Mouse (Mus musculus) MEL (cell line): Measurements from ENCODE around the gene Scd4. TPM values are rescaled to one million over a fixed set of nuclear protein-coding genes. Genes with fewer than 3 reads are reported as not detected.

Source experiments
- DNase-seq: peaks from one replicate; pipeline ENCODE4 v3.0.0; 2011; ENCODE audit warnings: low read depth, low spot score
- H3K27ac ChIP-seq: 2 replicates; pipeline ENCODE4 v1.5.1; 2012; ENCODE audit warnings: low read depth, mild to moderate bottlenecking, control low read depth, low read length, moderate library complexity; ENCODE audit not compliant: control insufficient read depth
- H3K27me3 ChIP-seq, 2 experiments: fragments of 150-350 bp in 1 of 2; sonication (generic) in 1 of 2; 2 replicates each; pipeline ENCODE4 v1.6.1; 2012; ENCODE audit warnings: low read length in 2 of 2, mild to moderate bottlenecking in 2 of 2, improper control_type of control experiment in 1 of 2, moderate library complexity in 1 of 2; ENCODE audit not compliant: insufficient read depth in 2 of 2, control insufficient read depth in 1 of 2
- H3K36me3 ChIP-seq, 2 experiments: 2 replicates each; pipeline ENCODE4 v1.6.1; 2012 to 2014; ENCODE audit warnings: low read length in 2 of 2, improper control_type of control experiment in 1 of 2, inconsistent platforms in 1 of 2, mild to moderate bottlenecking in 1 of 2; ENCODE audit not compliant: insufficient read depth in 2 of 2, control insufficient read depth in 1 of 2
- H3K4me1 ChIP-seq, 2 experiments: fragments of 150-350 bp in 1 of 2; sonication (generic) in 1 of 2; 2 replicates each; pipeline ENCODE4 v1.6.1; 2012; ENCODE audit warnings: low read length in 2 of 2, improper control_type of control experiment in 1 of 2, mild to moderate bottlenecking in 1 of 2; ENCODE audit not compliant: insufficient read depth in 2 of 2, control insufficient read depth in 1 of 2
- H3K4me3 ChIP-seq, 2 experiments: fragments of 150-350 bp in 1 of 2; sonication (generic) in 1 of 2; 2 replicates each; pipeline ENCODE4 v1.5.1; 2012; ENCODE audit warnings: low read depth in 2 of 2, low read length in 2 of 2, mild to moderate bottlenecking in 2 of 2, moderate library complexity in 2 of 2, control low read depth in 1 of 2, improper control_type of control experiment in 1 of 2; ENCODE audit not compliant: control insufficient read depth in 1 of 2, insufficient read depth in 1 of 2
- H3K79me2 ChIP-seq: 2 replicates; pipeline ENCODE4 v1.6.1; 2012; ENCODE audit warnings: mild to moderate bottlenecking, low read length, moderate library complexity; ENCODE audit not compliant: control insufficient read depth, poor library complexity, insufficient read depth
- H3K9ac ChIP-seq: 2 replicates; pipeline ENCODE4 v1.6.1; 2012; ENCODE audit warnings: low read depth, mild to moderate bottlenecking, control low read depth, low read length, moderate library complexity; ENCODE audit not compliant: control insufficient read depth, poor library complexity, severe bottlenecking
- H3K9me3 ChIP-seq: fragments of 150-350 bp; sonication (generic); replicated peaks from 2 replicates; pipeline ENCODE4 v1.6.1; 2012; ENCODE audit warnings: mild to moderate bottlenecking, low read length, improper control_type of control experiment, moderate library complexity; ENCODE audit not compliant: insufficient read depth
- EP300 ChIP-seq, 2 experiments: IDR thresholded peaks; 2 replicates each; pipeline ENCODE4 v1.6.1; 2011; ENCODE audit warnings: improper control_type of control experiment in 2 of 2, low read length in 2 of 2, low read depth in 1 of 2, mild to moderate bottlenecking in 1 of 2
- ETS1 ChIP-seq: IDR thresholded peaks from 2 replicates; pipeline ENCODE4 v1.6.1; 2012; ENCODE audit warnings: low read depth, mild to moderate bottlenecking, inconsistent platforms, low read length, improper control_type of control experiment, moderate library complexity
- GATA1 ChIP-seq: IDR thresholded peaks from 2 replicates; pipeline ENCODE4 v1.6.1; 2011; ENCODE audit warnings: low read depth, low read length, improper control_type of control experiment
- JUND ChIP-seq: IDR thresholded peaks from 2 replicates; pipeline ENCODE4 v1.6.1; 2011; ENCODE audit warnings: low read depth, mild to moderate bottlenecking, improper control_type of control experiment, low read length
- KAT2A ChIP-seq: conservative IDR thresholded peaks from 2 replicates; pipeline ENCODE4 v1.6.1; 2012; ENCODE audit warnings: low read depth, low read length, improper control_type of control experiment, inconsistent platforms
- MAFK ChIP-seq: IDR thresholded peaks from 2 replicates; pipeline ENCODE4 v1.6.1; 2011; ENCODE audit warnings: low read depth, mild to moderate bottlenecking, low read length, improper control_type of control experiment, borderline replicate concordance
- MAZ ChIP-seq: IDR thresholded peaks from 2 replicates; pipeline ENCODE4 v1.6.1; 2012; ENCODE audit warnings: low read depth, mild to moderate bottlenecking, inconsistent platforms, low read length, improper control_type of control experiment
- MEF2A ChIP-seq: IDR thresholded peaks from 2 replicates; pipeline ENCODE4 v1.6.1; 2014; ENCODE audit warnings: low read depth, mild to moderate bottlenecking, inconsistent platforms, low read length, improper control_type of control experiment; ENCODE audit not compliant: poor library complexity, insufficient replicate concordance, severe bottlenecking; ENCODE audit errors: extremely low read depth
- MXI1 ChIP-seq: IDR thresholded peaks from 2 replicates; pipeline ENCODE4 v1.6.1; 2011; ENCODE audit warnings: mild to moderate bottlenecking, low read depth, low read length, improper control_type of control experiment
- MYB ChIP-seq: IDR thresholded peaks from 2 replicates; pipeline ENCODE4 v1.6.1; 2011; ENCODE audit warnings: mild to moderate bottlenecking, low read depth, low read length, improper control_type of control experiment
- RAD21 ChIP-seq: IDR thresholded peaks from 2 replicates; pipeline ENCODE4 v1.6.1; 2011; ENCODE audit warnings: mild to moderate bottlenecking, low read depth, low read length, improper control_type of control experiment
- RCOR1 ChIP-seq: IDR thresholded peaks from 2 replicates; pipeline ENCODE4 v1.6.1; 2012; ENCODE audit warnings: low read depth, mild to moderate bottlenecking, inconsistent platforms, low read length, improper control_type of control experiment
- SIN3A ChIP-seq: IDR thresholded peaks from 2 replicates; pipeline ENCODE4 v1.6.1; 2012; ENCODE audit warnings: low read length, improper control_type of control experiment, inconsistent platforms
- SMC3 ChIP-seq: IDR thresholded peaks from 2 replicates; pipeline ENCODE4 v1.6.1; 2011; ENCODE audit warnings: low read depth, low read length, improper control_type of control experiment
- TBP ChIP-seq: IDR thresholded peaks from 2 replicates; pipeline ENCODE4 v1.8.0; 2011; ENCODE audit warnings: low read depth, low read length, improper control_type of control experiment
- UBTF ChIP-seq: IDR thresholded peaks from 2 replicates; pipeline ENCODE4 v1.6.1; 2012; ENCODE audit warnings: low read depth, mild to moderate bottlenecking, inconsistent platforms, low read length, improper control_type of control experiment, moderate library complexity, borderline replicate concordance; ENCODE audit not compliant: insufficient read depth
- USF2 ChIP-seq, 2 experiments: IDR thresholded peaks; 2 replicates each; pipeline ENCODE4 v1.6.1; 2011 to 2012; ENCODE audit warnings: improper control_type of control experiment in 2 of 2, low read length in 2 of 2, borderline replicate concordance in 1 of 2, inconsistent platforms in 1 of 2, low read depth in 1 of 2, mild to moderate bottlenecking in 1 of 2; ENCODE audit not compliant: insufficient read depth in 1 of 2
- polyA plus RNA-seq, 2 experiments: library from polyadenylated mRNA; stranded (reverse) in 1 of 2; unstranded in 1 of 2; fragments of >175 nt in 1 of 2; fragments of >200 nt in 1 of 2; gene quantifications; 2 replicates each; pipeline versions ENCODE4 v1.2.1 to v1.2.4; 2012; ENCODE audit warnings: low replicate concordance in 2 of 2, low read depth in 1 of 2; ENCODE audit not compliant: insufficient read length in 2 of 2, insufficient read depth in 1 of 2, missing spikeins in 1 of 2
- total RNA-seq: library from RNA; depleted of rRNA; stranded (reverse); fragments of 300-350 nt; gene quantifications from 2 replicates; pipeline ENCODE4 v1.2.3, GENCODE M21; 2012

The Scd4 gene
- total and polyA plus RNA-seq, 3 experiments: 0.31 to 0.36 TPM; not detected in 1

DNA sequence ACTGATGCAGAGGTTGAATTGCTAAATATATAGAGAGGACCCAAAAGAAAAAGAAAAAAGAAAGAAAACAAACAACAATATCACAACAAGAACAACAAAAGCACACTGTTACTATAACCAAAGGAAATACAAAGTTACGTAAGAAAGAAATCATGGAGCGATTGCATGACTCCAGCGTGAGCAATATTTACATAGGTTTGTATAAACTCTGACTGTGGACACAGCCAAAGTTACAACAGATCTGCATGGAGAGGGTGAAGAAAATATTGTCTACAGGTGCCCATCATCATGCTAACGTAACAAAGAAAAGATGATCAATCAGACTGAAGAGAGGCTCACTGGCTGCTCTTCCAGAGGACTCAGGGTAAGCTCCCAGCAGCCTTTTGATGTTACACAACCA lies 47.2 kb downstream of the Scd4 start:
- Histone ChIP-seq H3K27me3 (peaks cover 7 to 29% of the 10 kb centered on the region in 2 experiments), H3K79me2 (no peaks in the 10 kb centered on the region), H3K9ac (no peak overlapping the region), H3K4me3 (no peak overlapping the region), H3K36me3 (peaks cover 0 to 2% of the 10 kb centered on the region in 2 experiments; a peak in 1 of 4 replicates), H3K9me3 (no peaks in the 10 kb centered on the region), H3K27ac (no peak overlapping the region), H3K4me1 (peaks cover 0 to 8% of the 10 kb centered on the region in 2 experiments)
- no peak for TF ChIP-seq MXI1
- no peak for TF ChIP-seq MAFK
- DNase-seq: no peak

DNA sequence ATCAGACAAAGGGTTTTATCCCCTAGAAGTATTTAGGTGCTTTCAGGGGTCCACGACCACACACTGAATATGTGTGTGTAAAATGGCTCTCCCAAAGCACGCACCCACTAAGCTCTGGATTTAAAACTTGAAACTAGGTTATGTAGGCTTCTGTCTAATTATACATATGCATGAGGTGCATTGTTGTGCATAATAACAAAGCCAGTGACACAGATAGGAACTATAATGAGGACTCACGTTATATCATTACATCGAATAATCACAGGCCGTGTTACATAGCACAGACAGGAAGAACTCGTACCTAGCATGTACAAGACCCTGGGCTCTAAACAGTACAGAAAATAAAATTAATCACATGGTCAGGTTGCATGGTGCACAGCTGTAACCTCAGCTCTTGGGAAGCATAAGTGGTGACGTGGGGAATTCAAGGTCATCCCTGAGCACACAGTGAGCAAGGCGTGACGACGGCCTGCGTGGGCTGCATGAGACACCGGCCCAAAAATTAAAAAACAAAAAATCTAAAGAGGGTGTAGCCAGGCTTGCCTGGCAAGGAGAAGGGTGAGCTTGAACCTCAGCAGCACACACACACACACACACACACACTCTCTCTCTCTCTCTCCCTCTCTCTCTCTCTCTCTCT lies 49.9 kb downstream of the Scd4 start:
- Histone ChIP-seq H3K36me3 (peaks cover 0 to 25% of the 10 kb centered on the region in 2 experiments; a peak in 2 of 4 replicates), H3K4me3 (no peak overlapping the region), H3K9ac (no peak overlapping the region), H3K27ac (no peak overlapping the region), H3K79me2 (no peaks in the 10 kb centered on the region; the same call in 1 of the 2 replicates), H3K27me3 (peaks cover 5 to 16% of the 10 kb centered on the region in 2 experiments), H3K9me3 (no peaks in the 10 kb centered on the region), H3K4me1 (peaks cover 19 to 29% of the 10 kb centered on the region in 2 experiments)
- no peak for DNase-seq
- TF ChIP-seq MAZ: no peak
- TF ChIP-seq ETS1: no peak
- no peak for TF ChIP-seq UBTF
- TF ChIP-seq SMC3: no peak
- no peak for TF ChIP-seq TBP

DNA sequence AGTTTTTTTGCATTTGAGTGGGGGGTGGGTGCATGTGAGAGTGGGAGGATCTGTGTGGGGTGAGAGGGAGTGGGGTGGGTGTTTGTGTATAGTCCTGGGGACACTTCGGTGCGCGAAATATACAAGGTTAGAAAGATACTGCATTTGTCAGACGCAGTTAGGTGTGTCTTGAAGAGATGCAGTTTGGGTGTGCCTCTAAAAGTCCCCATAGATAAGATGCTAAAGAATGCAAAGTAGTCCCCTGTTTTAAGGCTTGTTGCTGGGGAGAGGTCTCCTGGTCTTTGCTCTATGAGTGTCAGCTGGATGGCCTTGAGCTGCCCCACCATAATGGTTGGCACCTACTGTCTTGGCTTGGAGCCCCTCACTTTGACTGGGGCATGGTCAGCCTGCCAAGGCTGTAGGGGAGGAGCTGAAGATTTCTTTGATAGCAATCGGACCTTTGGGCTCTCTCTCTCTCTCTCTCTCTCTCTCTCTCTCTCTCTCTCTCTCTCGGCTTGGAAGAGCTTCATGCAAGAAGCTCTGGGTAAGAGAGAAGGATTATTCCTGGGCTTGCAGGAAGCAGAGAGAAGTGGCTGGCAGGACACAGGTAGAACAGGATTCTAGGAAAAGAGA lies 53.1 kb downstream of the Scd4 start:
- H3K9me3 ChIP-seq: no peaks in the 10 kb centered on the region
- DNase-seq: peak; percentile 55
- H3K4me1 ChIP-seq: peaks cover 29 to 42% of the 10 kb centered on the region in 2 experiments
- 0 out of 2 replicates have a peak overlapping the region, but pooled peaks have one; percentile 12 for H3K9ac ChIP-seq
- peak overlapping the region; percentile 32; the same call in 1 of the 2 replicates for H3K27ac ChIP-seq
- no peak overlapping the region; a peak in 1 of 4 replicates for H3K4me3 ChIP-seq
- peaks cover 0 to 36% of the 10 kb centered on the region in 2 experiments; a peak in 2 of 4 replicates for H3K36me3 ChIP-seq
- TF ChIP-seq RCOR1 (peak; percentile 14; the same call in 1 of the 2 replicates), GATA1 (peak; percentile 74), EP300 (IDR thresholded peaks at IDR 0.05; ENCODE audit: low read depth in 1 of 2, low read length in 2 of 2) (peak in 1 of 2 experiments; percentile 53; a peak in 2 of 4 replicates), MYB (no peak), KAT2A (no peak), RAD21 (no peak), JUND (peak; percentile 91; the same call in 1 of the 2 replicates), SIN3A (peak; percentile 43), USF2 (IDR thresholded peaks at IDR 0.05; ENCODE audit: borderline replicate concordance in 1 of 2, insufficient read depth in 1 of 2, low read depth in 1 of 2, low read length in 2 of 2) (no peak), MXI1 (no peak), MEF2A (no peak)
- TF ChIP-seq, all 39 proteins: peak for 5
- H3K27me3 ChIP-seq: peaks cover 0 to 2% of the 10 kb centered on the region in 2 experiments; a peak in 1 of 4 replicates
- no peaks in the 10 kb centered on the region; the same call in 1 of the 2 replicates for H3K79me2 ChIP-seq
